Mouse (Mus musculus): ENCODE data around the gene Mief2. TPM values are rescaled to one million over a fixed set of nuclear protein-coding genes. Genes with fewer than 3 reads are reported as not detected.
A peak's percentile ranks its signal among the peaks of the same experiment; 100 is the strongest.

Gene Mief2
- polyA plus RNA-seq, 1 experiment = 23.7 TPM

DNA sequence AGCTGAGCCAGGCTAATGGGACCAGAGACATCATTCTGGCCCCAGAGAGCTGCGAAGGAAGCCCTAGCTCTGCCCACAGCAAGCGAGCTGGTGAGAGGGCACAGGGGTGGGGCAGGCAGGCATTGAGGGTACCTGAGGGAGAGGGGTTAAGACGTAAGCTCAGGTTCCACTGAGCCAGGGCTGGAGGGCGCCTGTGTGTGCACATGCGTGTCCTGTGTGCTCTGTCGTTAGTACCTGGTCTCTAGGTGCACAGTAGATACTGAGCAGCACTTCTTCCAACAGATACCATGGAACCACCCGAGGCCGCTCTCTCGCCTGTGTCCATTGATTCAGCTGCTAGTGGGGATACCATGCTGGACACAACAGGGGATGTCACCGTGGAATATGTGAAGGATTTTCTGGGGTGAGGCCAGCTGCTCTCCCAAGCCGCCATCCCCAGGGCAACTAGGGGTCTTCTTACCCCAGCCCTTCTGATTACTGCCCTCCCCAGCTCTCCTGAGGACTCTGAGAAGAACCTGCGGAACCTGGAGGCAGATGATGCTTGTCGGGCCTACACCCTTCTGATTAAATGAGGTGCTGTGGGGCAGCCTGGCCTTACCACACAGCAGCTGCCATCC is 15.5 kb upstream of the Mief2 start:
- H3K4me1 ChIP-seq (ENCODE audit: control insufficient read depth, insufficient read depth, low read length) = no peaks in the 10 kb centered on the region
- TF ChIP-seq POLR2A (IDR thresholded peaks at IDR 0.05; ENCODE audit: extremely low read depth, insufficient read depth, low read length) (no peak), CTCF (IDR thresholded peaks at IDR 0.05; ENCODE audit: extremely low read depth, insufficient read depth, low read length) (no peak)
- H3K4me3 ChIP-seq (ENCODE audit: insufficient read depth, low read length) = no peak overlapping the region
- no peak overlapping the region for H3K27ac ChIP-seq (ENCODE audit: insufficient read depth, low read length)

DNA sequence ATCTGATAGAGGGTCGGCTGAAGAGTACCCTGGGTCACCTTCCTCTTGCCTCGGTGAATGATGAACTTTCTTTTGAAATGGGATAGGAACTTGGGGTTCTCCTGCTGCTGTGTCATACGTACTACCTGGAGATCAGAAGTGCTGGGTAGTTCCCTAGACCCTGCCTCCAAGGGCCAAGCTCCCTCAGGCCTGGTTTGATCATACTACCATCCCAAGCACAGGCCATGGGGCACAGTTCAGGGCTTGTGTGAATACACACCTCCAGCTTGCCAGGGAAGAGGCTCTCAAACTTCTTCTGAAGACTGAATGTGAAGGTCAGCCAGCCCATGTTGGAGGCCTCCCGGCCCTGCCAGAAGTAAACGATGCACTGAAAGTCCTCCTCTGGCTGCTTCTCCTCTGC is 12.4 kb upstream of the Mief2 start:
- Histone ChIP-seq H3K4me3 (ENCODE audit: insufficient read depth, low read length) (no peak overlapping the region), H3K4me1 (ENCODE audit: control insufficient read depth, insufficient read depth, low read length) (no peaks in the 10 kb centered on the region), H3K27ac (ENCODE audit: insufficient read depth, low read length) (no peak overlapping the region)
- TF ChIP-seq POLR2A (IDR thresholded peaks at IDR 0.05; ENCODE audit: extremely low read depth, insufficient read depth, low read length) = no peak
- TF ChIP-seq CTCF (IDR thresholded peaks at IDR 0.05; ENCODE audit: extremely low read depth, insufficient read depth, low read length) = no peak

DNA sequence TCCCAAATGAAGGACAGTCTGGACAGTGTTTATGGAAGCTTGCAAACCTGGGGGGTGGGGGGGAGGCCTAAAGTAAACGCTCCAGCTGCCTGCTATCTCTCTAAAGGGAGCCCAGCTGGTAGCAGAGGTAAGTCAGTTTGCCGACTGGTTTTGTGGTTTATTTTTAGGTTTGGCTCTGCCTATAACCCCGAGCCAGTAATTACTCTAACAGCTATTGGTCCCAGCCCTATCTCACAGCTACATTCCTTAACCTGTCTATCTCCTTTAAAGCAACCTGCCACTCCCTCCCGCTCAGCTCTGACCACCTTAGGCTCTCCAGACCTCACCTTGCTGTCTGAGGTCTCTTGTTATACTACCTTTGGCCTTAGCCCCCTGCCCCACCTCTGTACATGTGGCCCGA is 8.9 kb upstream of the Mief2 start:
- TF ChIP-seq POLR2A (IDR thresholded peaks at IDR 0.05; ENCODE audit: extremely low read depth, insufficient read depth, low read length) (no peak), CTCF (IDR thresholded peaks at IDR 0.05; ENCODE audit: extremely low read depth, insufficient read depth, low read length) (no peak)
- Histone ChIP-seq H3K4me3 (ENCODE audit: insufficient read depth, low read length) (no peak overlapping the region), H3K4me1 (ENCODE audit: control insufficient read depth, insufficient read depth, low read length) (no peaks in the 10 kb centered on the region), H3K27ac (ENCODE audit: insufficient read depth, low read length) (no peak overlapping the region)

DNA sequence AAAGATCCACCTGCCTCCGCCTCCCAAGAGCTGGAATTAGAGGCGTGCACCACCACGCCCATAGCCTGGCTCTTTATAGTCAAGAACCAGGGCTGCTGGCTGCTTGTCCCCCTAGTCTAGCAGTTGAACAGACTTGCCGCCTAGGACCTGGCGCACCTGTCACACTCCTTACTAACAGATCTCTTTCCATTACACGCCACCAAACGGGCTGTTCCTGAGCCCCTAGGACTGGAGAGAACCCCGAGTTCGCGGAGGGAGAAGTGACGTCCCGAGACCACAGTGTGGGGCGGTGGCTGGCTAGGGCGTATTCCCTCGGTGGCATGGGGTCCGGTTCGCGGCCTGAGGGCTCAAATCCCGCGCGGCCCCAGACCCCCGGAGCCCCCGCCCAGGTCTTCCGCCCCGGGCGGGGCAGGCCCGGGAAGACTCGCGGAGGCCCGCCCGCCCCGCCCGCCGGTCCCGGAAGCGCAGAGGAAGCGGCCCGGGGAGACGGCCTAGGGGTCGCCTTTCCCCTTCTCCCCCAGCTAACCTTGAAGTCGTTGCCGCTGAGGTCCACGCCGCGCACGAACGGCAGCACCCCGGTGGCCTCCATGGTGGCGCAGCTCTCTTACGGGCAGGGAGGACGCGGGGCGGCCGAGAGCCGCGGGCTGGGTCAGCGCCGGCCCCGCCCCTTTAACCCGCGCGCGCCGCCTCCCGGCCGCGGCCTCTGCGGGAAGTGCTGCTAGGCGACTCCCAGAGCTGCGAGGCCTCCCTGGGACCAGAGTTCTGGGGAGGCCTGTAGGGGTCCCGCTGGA is 1.4 kb upstream of the Mief2 start, which contains the start of gene Flii:
Flii (minus strand) TSS at position 663 of the 791 bp plus-strand sequence.
- peaks cover 4% of the 10 kb centered on the region; the same call in 1 of the 2 replicates for H3K4me1 ChIP-seq (ENCODE audit: control insufficient read depth, insufficient read depth, low read length)
- peak within 1 kb of the TSS; percentile 71 for H3K4me3 ChIP-seq (ENCODE audit: insufficient read depth, low read length)
- TF ChIP-seq POLR2A (IDR thresholded peaks at IDR 0.05; ENCODE audit: extremely low read depth, insufficient read depth, low read length) = 0 out of 2 replicates have a peak, but pooled peaks have one; percentile 31
- TF ChIP-seq CTCF (IDR thresholded peaks at IDR 0.05; ENCODE audit: extremely low read depth, insufficient read depth, low read length) = no peak
- peak within 1 kb of the TSS; percentile 30 for H3K27ac ChIP-seq (ENCODE audit: insufficient read depth, low read length)

DNA sequence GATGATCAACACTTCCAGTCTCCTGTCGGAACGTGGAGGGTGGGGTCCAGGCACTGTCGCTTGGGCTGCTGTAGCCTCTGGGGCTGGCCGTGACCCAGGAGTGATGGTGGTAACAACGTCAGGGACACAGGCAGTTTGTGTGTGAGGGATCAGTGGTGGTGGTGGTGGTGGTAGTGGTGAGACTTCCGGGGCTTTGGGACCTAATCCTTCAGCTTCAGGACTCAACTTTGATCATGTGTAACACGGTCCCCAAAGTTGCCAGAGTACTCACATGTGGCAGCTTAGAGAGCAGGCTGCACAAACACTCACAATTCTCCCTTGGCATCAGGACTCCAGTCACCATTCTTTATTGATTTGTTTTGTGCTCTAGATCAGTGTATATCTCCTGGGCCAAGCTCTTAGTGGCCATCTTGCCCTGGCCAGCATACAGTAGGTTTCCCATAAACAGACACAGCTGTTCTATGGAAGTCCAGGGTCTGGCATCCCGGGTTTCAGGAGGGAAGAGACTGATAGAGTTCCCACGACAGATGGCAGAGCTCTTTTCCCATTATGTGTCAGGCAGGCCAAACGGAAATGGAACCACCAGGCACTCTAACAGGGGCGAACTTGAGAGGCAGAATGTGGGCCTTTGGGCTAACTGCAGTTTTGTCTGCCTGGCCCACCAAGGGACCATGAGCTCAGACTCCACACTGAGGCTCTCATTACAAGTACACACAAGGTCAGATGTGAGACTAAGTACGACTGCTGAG is 632 bp upstream of the Mief2 start:
- Histone ChIP-seq H3K4me1 (ENCODE audit: control insufficient read depth, insufficient read depth, low read length) (peaks cover 4% of the 10 kb centered on the region; the same call in 1 of the 2 replicates), H3K4me3 (ENCODE audit: insufficient read depth, low read length) (peak overlapping the region; percentile 71), H3K27ac (ENCODE audit: insufficient read depth, low read length) (peak overlapping the region; percentile 30)
- TF ChIP-seq CTCF (IDR thresholded peaks at IDR 0.05; ENCODE audit: extremely low read depth, insufficient read depth, low read length) (no peak), POLR2A (IDR thresholded peaks at IDR 0.05; ENCODE audit: extremely low read depth, insufficient read depth, low read length) (no peak)

DNA sequence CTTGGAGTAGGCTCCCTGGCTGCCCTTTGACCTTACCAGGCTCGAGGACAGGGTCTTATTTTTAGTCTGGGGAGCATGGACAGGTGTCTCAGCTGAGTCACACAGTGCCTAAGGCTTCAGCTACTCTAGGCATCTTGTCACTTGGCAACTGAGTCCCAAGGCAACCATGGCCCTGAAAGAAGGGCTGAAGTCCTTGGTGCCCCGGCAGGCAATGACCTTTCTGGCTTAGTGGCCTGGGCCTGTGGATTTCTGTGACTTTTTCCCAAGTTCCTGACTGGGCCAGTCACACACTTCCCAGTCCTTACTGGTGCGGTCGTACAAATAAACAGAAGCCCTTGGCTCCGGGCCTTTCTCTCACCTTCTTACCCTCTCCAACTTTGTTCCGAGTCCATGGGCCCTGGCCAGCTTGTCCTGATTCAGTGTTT is 1.0 kb downstream of the Mief2 start:
- Histone ChIP-seq H3K27ac (ENCODE audit: insufficient read depth, low read length) (no peak overlapping the region), H3K4me3 (ENCODE audit: insufficient read depth, low read length) (peak overlapping the region; percentile 71), H3K4me1 (ENCODE audit: control insufficient read depth, insufficient read depth, low read length) (peaks cover 4% of the 10 kb centered on the region; the same call in 1 of the 2 replicates)
- TF ChIP-seq CTCF (IDR thresholded peaks at IDR 0.05; ENCODE audit: extremely low read depth, insufficient read depth, low read length) (no peak), POLR2A (IDR thresholded peaks at IDR 0.05; ENCODE audit: extremely low read depth, insufficient read depth, low read length) (no peak)

DNA sequence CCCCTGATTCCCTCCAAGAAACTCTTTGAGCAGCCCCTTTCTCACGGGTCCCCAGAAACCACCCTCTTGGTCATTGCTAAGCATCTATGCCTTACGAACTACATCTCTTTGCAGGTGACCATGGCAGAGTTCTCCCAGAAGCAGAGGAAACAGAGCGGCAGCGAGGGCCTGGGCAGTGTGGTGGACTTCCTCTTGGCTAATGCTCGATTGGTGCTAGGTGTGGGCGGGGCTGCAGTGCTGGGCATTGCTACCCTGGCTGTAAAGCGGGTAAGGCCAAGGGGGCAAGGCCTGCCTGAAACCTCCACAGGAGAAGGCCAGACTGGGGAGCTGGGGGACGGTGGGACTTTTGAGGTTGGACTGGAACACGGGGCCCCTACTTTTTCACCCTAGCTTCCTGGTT is 2.0 kb downstream of the Mief2 start:
- Histone ChIP-seq H3K4me1 (ENCODE audit: control insufficient read depth, insufficient read depth, low read length) (peaks cover 4% of the 10 kb centered on the region; the same call in 1 of the 2 replicates), H3K27ac (ENCODE audit: insufficient read depth, low read length) (no peak overlapping the region), H3K4me3 (ENCODE audit: insufficient read depth, low read length) (no peak overlapping the region)
- TF ChIP-seq CTCF (IDR thresholded peaks at IDR 0.05; ENCODE audit: extremely low read depth, insufficient read depth, low read length) (no peak), POLR2A (IDR thresholded peaks at IDR 0.05; ENCODE audit: extremely low read depth, insufficient read depth, low read length) (no peak)

DNA sequence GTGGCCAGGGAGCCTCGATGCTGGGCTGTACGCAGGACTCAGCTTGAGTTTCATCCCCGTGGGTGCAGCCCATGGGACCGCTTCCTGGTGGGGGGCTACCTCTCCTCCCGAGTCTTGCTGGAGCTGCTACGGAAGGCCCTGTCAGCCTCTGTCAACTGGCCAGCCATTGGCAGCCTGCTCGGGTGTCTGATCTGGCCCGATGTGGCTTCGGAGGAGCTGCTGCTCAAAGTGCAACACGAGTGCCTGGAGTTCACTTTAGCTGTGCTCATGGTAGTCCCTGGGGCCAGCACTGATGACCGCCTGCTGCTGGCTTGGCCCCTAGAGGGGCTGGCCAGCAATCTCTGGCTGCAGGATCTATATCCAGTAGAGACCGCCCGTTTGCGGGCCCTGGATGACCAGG is 3.1 kb downstream of the Mief2 start:
- 0 out of 2 replicates have a peak, but pooled peaks cover 2% of the 10 kb centered on the region for H3K4me1 ChIP-seq (ENCODE audit: control insufficient read depth, insufficient read depth, low read length)
- no peak overlapping the region for H3K4me3 ChIP-seq (ENCODE audit: insufficient read depth, low read length)
- H3K27ac ChIP-seq (ENCODE audit: insufficient read depth, low read length) = no peak overlapping the region
- TF ChIP-seq POLR2A (IDR thresholded peaks at IDR 0.05; ENCODE audit: extremely low read depth, insufficient read depth, low read length) (no peak), CTCF (IDR thresholded peaks at IDR 0.05; ENCODE audit: extremely low read depth, insufficient read depth, low read length) (no peak)

DNA sequence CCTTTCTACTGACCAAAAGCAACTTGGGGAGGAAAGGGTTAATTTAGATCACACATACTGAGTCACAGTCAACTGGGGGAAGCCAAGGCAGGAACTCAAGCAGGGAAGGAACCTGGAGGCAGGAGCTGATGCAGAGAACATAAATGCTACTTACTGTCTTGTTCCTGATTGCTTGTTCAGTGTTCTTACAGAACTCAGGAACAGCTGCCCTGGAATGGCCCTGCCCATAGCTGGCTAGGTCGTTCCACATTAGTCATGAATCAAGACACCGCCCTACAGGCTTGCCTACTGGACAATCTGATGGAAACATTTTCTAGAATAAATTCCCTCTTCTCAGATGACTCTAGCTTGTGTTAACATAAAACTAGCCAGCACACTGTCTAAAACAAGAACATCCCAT is 6.0 kb downstream of the Mief2 start:
- no peak overlapping the region for H3K4me3 ChIP-seq (ENCODE audit: insufficient read depth, low read length)
- no peaks in the 10 kb centered on the region for H3K4me1 ChIP-seq (ENCODE audit: control insufficient read depth, insufficient read depth, low read length)
- no peak for TF ChIP-seq CTCF (IDR thresholded peaks at IDR 0.05; ENCODE audit: extremely low read depth, insufficient read depth, low read length)
- no peak for TF ChIP-seq POLR2A (IDR thresholded peaks at IDR 0.05; ENCODE audit: extremely low read depth, insufficient read depth, low read length)
- H3K27ac ChIP-seq (ENCODE audit: insufficient read depth, low read length) = no peak overlapping the region

Measured in cortical plate, adult 2 months (tissue).